Mouse (Mus musculus): ENCODE results near the gene Has1. TPM values are rescaled to one million over a fixed set of nuclear protein-coding genes. Genes with fewer than 3 reads are reported as not detected.

The Has1 gene
- polyA plus RNA-seq, 1 experiment from 2014 or later, result not detected

DNA sequence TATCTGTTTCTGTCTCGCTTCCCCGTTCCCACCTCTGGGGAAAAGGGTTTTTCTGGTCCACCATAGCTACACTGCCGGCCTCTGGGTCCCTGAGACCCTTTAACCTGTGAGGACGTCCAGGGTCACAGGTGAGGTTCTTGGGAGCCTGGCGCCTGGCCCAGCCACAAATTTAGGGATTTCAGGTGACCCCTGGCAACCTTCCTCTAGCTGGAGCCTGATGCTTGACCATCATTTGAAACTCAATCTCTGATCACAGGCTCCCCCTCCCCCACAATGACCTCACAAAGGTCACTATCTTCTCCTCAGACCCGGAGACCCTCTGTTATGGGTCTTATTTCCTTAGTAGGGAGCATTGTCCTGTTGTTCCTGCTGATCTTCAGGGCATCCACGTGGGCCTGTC, 24.3 kb downstream of the Has1 start:
- H3K79me2 ChIP-seq (ENCODE audit: inconsistent target), result no peaks in the 10 kb centered on the region
- H3K36me3 ChIP-seq (ENCODE audit: inconsistent target), result no peaks in the 10 kb centered on the region
- no peak overlapping the region for H3K4me3 ChIP-seq (ENCODE audit: inconsistent target)
- WGBS (ENCODE audit: missing documents), result 70% methylated on average over 7 of the region's 7 CpGs
- H3K27ac ChIP-seq, result no peak overlapping the region

DNA sequence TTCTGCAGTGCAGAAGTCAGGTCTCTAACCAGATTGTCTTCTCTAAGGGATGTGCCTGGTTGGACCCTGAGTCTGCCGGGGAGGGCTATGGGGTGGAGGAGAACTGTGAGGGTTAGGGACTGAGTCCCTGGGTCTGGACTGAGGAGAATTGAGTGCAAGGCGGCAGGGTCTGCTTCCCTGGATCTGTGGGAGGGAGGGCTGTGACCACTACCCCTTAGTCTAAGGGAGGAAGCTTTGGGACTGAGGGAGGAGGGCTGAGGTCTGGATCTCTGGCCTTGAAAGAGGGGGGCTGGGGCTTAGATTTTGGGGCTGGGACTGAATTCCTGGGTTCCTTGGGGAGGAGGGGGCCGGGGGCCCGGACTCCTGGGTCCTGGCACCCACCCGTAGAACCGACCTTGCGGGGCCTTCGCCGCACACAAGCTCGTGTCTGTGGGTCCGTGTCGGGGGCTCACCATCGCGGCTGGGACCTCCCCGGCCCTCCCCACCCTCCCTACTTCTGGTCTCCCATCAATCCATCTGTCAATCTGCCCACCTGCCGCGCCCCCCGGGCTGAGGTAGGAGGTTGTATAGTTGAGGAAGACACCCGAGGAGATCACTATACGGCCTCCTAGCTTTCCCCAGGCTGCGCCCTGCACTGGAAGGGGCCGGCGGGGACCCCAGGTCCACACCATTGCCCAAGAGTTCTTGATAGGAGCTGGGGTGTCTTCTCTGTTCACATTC, 25.0 kb downstream of the Has1 start:
- WGBS (ENCODE audit: missing documents), result 95% methylated on average over 20 of the region's 23 CpGs
- Histone ChIP-seq H3K36me3 (ENCODE audit: inconsistent target) (no peaks in the 10 kb centered on the region), H3K79me2 (ENCODE audit: inconsistent target) (no peaks in the 10 kb centered on the region), H3K27ac (no peak overlapping the region), H3K4me3 (ENCODE audit: inconsistent target) (no peak overlapping the region)

- no peak overlapping the region for H3K4me3 ChIP-seq (ENCODE audit: inconsistent target)
- no peaks in the 10 kb centered on the region for H3K36me3 ChIP-seq (ENCODE audit: inconsistent target)
- H3K27ac ChIP-seq, result no peak overlapping the region
- H3K79me2 ChIP-seq (ENCODE audit: inconsistent target), result no peaks in the 10 kb centered on the region
- 35% methylated on average over 6 of the region's 6 CpGs for WGBS (ENCODE audit: missing documents)
These were observed 25.8 kb downstream of the Has1 start for GRCm38 (mm10) chr17:17829052-17829785.

DNA sequence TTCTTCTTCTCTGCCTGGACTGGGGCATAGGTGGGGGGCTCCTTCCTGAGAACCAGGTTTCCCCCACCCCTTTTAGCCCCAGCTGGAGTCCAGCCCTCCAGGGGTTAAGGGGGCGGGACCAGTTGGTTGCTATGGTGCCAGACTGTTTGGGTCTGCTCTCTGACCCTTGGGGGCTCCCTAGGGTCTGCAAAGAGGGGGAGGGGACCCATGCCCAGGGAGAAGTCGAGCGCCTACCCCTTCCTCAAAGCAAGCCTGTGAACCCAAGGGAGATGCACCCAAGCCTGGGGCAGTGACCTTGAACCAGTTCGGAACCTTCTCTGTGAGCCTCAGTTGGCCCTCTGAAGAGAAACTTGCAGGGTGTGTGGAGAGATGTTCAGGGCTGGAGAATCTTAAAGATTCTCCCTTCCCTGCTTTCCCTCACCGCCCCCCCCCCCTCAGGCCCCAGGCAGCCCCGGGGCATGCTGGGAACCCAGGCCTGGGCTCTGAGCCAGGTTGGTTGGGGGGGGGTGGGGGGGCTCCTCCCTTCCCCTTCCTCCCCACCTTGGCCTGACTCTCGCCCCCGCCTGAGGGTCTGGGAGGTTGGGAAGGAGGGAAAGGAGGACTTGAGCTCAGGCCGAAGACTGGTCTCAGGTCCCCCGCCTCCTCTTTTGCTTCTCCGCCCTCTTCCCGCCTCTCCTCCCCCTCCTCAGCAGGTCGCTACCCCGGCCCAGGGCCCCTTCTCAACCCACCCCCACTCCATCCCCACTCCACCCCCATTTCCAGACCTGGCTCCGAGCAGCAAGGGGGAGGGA, 26.6 kb downstream of the Has1 start:
- WGBS (ENCODE audit: missing documents), result 12% methylated on average over 11 of the region's 15 CpGs
- H3K4me3 ChIP-seq (ENCODE audit: inconsistent target), result no peak overlapping the region; the same call in 1 of the 2 replicates
- H3K79me2 ChIP-seq (ENCODE audit: inconsistent target), result no peaks in the 10 kb centered on the region
- H3K27ac ChIP-seq, result no peak overlapping the region
- no peaks in the 10 kb centered on the region for H3K36me3 ChIP-seq (ENCODE audit: inconsistent target)

DNA sequence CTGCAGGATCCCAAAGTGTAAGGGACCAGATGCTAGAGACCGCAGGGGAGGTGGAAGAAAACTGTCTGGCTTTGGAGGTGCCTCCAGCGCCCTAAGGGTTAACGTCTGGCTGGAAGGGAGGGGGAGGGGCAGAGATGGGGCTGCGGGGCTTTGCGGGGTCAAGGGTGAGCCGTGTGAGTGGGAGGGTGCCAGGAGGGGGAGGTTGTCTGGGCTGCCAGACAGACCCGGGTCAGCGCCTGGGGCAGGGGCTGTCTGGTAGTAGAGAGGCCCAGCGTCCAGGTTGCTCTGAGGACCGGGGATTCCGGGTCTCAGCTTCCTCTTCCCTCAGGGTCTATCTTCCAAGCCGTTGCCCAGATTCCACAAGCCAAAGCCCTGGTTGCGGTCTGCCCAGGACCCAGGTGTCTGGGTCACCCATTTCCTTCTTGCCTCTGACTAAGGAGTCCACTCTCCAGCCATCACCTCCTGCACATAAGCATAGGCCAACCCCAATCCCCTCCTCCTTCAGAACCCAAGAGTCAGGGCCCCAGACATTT, 27.3 kb downstream of the Has1 start:
- WGBS (ENCODE audit: missing documents), result 7% methylated on average over 13 of the region's 13 CpGs
- Histone ChIP-seq H3K36me3 (ENCODE audit: inconsistent target) (no peaks in the 10 kb centered on the region), H3K27ac (no peak overlapping the region), H3K79me2 (ENCODE audit: inconsistent target) (no peaks in the 10 kb centered on the region), H3K4me3 (ENCODE audit: inconsistent target) (peak overlapping the region; percentile 8; the same call in 1 of the 2 replicates)

DNA sequence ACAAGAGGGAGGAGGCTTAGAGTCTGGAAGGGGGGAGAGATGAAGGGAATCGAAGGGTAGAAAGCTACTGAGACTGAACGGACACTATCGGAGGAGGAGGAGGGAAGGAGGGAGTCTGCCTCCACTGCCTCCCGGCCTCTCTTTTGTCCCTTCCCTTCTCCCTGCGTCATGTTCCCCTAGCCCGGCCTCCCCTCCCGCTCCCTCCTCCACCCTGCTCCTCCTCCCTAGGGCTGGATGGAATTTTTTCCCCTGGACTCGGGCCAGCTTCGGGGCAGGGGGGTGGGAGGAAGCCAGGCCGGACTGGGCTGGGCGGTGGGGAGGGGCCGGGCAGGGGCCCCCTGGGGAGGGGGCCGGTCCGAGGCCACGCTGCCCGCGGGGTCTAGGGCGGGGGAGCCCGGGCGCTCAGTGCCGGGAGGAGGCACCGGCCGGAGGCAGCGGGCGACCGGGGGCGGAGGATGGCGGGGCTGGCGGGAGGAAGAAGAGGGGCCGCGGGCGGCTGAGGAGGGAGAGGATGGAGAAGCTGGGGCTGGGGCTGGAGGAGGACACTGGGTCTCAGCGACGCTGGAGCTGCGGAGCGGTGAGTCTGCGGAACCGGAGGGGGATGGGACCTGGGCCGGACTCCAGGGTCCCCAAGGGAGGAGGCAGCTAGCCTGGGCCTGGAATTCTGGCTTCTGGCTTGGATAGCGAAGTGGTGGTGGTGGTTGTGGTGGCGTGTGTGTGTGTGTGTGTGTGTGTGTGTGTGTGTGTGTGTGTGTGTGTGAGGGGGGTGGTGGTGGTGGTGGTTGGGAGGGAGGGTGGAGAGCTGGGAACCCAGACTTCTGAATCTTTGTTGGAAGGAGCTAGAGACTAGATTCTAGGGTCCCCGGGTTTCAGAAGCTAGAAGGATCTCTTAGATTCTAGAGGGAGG, 28.0 kb downstream of the Has1 start, which contains the start of gene Spaca6:
TSS of gene Spaca6 (plus strand) at position 408 of the 907 bp plus-strand sequence.
- no peaks in the 10 kb centered on the region for H3K79me2 ChIP-seq (ENCODE audit: inconsistent target)
- 2% methylated on average over 32 of the region's 42 CpGs for WGBS (ENCODE audit: missing documents)
- no peak within 1 kb of the TSS for H3K27ac ChIP-seq
- H3K4me3 ChIP-seq (ENCODE audit: inconsistent target), result peak within 1 kb of the TSS; percentile 43
- H3K36me3 ChIP-seq (ENCODE audit: inconsistent target), result no peaks in the 10 kb centered on the region

- Histone ChIP-seq H3K79me2 (ENCODE audit: inconsistent target) (no peaks in the 10 kb centered on the region), H3K27ac (no peak overlapping the region), H3K4me3 (ENCODE audit: inconsistent target) (peak overlapping the region; percentile 43), H3K36me3 (ENCODE audit: inconsistent target) (no peaks in the 10 kb centered on the region)
- 6% methylated on average over 22 of the region's 22 CpGs for WGBS (ENCODE audit: missing documents)
These were observed 28.9 kb downstream of the Has1 start for GRCm38 (mm10) chr17:17825921-17826591.

DNA sequence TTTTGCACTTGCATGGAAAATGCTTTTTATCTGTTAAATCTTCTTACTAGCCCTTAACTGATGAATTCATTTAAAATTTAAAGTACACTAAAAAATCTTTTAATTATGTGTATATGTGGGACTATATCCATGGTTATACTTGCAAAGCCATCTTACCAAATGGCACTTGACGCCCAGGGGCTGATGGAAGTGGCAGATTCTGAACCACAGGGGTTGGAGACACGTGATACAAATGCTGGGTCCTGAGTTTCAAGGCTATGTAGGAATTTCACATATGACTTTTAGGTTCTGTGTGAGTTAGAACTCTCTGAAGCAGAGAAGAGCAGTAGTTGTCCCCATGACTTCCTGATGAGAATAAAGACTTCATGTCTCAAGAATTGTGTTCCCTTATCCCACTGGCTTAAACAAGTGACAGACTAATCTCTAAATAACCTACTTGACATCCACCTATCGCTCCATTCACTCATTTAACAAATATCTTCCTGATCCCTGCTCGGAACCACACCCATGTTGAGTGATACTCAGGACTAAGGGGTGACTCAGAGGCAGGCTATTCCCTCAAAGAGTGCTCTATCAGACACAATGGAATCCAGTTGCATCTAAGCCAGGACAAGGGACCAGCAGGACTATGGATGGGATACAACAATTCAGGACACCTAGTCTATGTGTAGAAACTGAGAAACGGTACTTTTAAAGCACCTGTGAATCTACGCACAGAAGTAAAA, 31.2 kb downstream of the Has1 start:
- WGBS (ENCODE audit: missing documents), result 91% methylated on average over 6 of the region's 6 CpGs

GRCm38 (mm10) chr17:17795527-17795926, 59.5 kb downstream of the Has1 start:
- 26% methylated on average over 2 of the region's 2 CpGs for WGBS (ENCODE audit: missing documents)

More for the DNA sequence above, 31.2 kb downstream of the Has1 start:
- no peaks in the 10 kb centered on the region for H3K79me2 ChIP-seq (ENCODE audit: inconsistent target)
- no peaks in the 10 kb centered on the region for H3K36me3 ChIP-seq (ENCODE audit: inconsistent target)
- H3K4me3 ChIP-seq (ENCODE audit: inconsistent target), result no peak overlapping the region
- H3K27ac ChIP-seq, result no peak overlapping the region

More at GRCm38 (mm10) chr17:17795527-17795926, 59.5 kb downstream of the Has1 start:
- Histone ChIP-seq H3K79me2 (ENCODE audit: inconsistent target) (no peaks in the 10 kb centered on the region), H3K27ac (no peak overlapping the region), H3K4me3 (ENCODE audit: inconsistent target) (no peak overlapping the region), H3K36me3 (ENCODE audit: inconsistent target) (no peaks in the 10 kb centered on the region)

Other genes starting within 250 kb of the Has1 start
- gene Lnpep, start 230.2 kb downstream of the Has1 start, polyA plus RNA-seq (2018), result 22.3 to 28.6 TPM (median 28.3 TPM) in 3 replicates
- gene Vmn2r90, start 151.5 kb downstream of the Has1 start, polyA plus RNA-seq (2018), result not detected in 3 replicates
- gene Spaca6, start 28.0 kb downstream of the Has1 start, polyA plus RNA-seq (2018), result 0.64 to 1.0 TPM (median 0.86 TPM) in 3 replicates
- 1.2 to 2.3 TPM (median 2.2 TPM) in 3 replicates for gene Fpr1, start 28.7 kb upstream of the Has1 start, polyA plus RNA-seq (2018)
- gene Fpr2, start 32.6 kb upstream of the Has1 start, polyA plus RNA-seq (2018), result 1.1 to 6.3 TPM (median 2.6 TPM) in 3 replicates
- not detected in 3 replicates for gene Fpr3, start 32.6 kb upstream of the Has1 start, polyA plus RNA-seq (2018)
- not detected in 3 replicates for gene Fpr-rs4, start 166.5 kb upstream of the Has1 start, polyA plus RNA-seq (2018)
- not detected in 3 replicates for gene Vmn2r124, start 194.2 kb upstream of the Has1 start, polyA plus RNA-seq (2018)
- gene Vmn2r91, start 229.8 kb upstream of the Has1 start, polyA plus RNA-seq (2018), result not detected in 3 replicates